Mouse (Mus musculus) hindlimb bud, embryonic 11.5 days (tissue): Measurements from ENCODE around the gene Ccdc15.

Source experiments
- DNase-seq: peaks from one replicate; pipeline ENCODE4 v3.0.0-alpha.2; 2012; ENCODE audit warnings: low read depth, low spot score; ENCODE audit errors: extremely low spot score

Ccdc15 gene

DNA sequence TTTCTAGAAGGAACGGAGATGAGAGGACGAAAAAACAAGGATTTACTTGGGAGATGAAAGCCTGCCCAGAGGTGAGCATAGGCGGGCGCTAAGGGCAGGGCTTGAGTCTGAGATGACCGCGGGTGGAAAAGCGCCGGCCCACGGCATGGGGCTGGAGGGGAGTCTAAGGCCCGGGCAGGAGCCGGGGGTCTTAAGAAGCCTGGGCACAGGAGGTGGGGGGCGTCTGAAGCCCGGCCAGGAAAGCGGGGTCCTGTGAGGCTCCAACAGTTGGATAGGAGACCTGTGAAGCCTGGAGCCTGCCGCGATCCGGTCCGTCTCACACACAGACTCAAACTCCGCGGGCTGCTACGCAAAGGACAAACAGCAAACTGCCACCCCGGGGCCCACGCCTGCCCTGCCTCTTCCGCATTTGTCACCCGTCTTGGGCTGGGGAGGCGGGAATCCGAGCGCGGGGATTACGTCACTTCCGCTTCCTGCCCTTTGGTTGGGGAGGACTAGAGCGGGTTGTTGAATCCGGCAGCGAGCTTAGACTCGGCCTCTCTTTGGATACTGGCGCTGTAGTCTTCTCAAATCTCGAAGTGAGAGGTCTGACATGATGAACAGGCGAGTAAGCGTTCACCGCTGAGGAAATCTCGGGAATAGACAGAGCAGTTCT is at the start of gene Ccdc15:
TSS of gene Ccdc15 (minus strand) at position 445 of the 655 bp plus-strand sequence.
- DNase-seq: peak; percentile 91

DNA sequence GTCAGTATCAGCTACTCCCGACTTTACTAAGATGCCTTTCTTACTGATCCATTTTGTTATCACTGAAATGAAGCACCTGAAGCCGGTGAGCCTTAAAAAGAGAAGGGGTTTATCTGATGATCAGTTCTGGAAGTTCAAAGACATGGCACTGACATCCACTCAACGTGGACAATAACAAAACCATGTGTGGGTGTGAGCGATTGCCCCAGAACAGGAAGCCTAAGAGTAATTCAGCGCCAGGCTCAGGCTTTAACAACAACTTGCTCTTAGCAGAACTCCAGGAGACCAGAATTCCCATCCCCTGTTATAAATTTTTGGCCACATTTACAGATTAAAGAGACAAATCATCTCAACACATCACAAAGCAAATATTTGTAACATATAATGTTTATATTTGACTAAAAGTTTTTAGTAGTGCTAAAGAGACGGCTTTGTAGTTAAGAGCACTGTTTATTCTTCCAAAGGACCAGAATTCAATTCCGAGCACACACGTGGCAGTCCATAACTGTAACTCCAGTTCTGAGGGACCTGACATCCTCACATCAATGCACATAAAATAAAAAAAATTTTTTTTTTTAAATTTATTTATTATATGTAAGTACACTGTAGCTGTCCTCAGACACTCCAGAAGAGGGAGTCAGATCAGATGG is 45.4 kb upstream of the Ccdc15 start:
- DNase-seq: no peak

DNA sequence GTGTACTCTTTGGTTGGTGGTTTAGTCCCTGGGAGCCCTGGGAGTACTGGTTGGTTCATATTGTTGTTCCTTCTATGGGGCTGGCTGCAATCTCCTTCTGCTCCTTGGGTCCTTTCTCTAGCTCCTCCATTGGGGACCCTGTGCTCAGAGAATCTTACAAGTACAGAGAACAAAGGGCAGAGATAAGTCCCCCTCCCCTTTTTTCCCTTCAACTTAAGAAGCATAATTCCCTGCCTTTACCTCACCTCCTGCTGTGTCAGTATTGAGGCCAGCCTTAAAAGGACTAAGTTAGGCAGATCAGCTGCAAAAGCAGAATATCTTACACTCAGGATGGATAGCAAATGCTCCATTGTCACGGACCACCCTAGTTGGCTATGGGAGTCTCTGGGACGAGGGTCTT is 43.8 kb upstream of the Ccdc15 start:
- DNase-seq: no peak

DNA sequence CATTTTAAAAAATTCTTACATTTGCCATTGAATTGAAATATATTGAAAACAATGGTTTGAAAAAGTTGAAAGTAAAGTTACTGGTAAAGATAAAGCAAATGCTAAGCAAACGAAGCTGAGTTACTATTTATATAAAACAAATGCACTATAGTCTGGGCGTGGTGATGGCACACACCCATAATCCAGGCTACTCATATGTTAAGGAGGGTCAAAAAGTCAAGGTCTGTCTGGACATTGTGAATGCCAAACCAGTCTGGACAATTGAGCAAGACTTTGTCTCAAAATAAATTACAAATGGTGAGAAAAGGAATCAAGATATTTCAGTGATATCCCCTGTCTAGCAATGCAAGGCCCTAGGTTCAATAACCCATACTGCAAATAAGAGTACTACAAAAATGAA is 42.7 kb upstream of the Ccdc15 start:
- no peak for DNase-seq

DNA sequence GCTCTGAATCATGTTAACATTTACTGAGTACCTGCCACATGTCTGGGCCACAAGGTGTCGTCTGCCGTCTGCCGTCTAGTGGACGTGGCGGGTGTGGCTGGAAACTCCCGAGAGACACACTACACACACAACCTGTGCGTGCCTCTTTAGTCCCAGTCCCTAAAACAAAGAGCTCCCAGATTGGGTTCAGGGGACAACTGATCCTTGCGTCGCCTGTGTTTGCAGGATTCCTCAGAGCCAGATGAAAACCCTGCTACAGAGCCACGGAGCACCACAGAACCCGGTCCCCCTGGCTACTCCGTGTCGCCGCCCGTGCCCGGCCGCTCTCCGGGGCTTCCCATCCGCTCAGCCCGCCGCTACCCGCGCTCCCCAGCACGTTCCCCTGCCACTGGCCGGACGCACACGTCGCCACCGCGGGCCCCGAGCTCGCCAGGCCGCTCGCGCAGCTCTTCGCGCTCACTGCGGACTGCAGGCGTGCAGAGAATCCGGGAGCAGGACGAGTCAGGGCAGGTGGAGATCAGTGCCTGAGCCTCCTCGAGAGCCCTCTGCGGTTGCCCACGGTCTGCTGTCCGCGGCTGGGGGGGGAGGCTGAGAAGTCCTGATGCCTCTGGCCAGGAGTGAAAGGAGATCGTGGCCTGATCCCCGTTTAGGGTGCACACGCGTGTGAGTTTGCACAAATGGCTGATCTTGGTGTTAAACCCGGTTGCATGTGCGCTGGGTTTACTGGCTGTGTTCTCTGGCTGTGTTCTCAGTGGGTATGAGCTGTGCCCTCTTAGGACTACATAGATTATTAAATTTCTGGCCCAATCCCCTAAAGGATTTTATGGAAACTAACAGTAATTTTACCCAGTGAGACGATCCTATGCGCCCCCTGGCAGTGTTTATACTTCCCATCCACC is 36.3 kb upstream of the Ccdc15 start:
- no peak for DNase-seq

GRCm38 (mm10) chr9:37383161-37383560 is 34.9 kb upstream of the Ccdc15 start:
- DNase-seq: no peak

GRCm38 (mm10) chr9:37375718-37376117 is 27.5 kb upstream of the Ccdc15 start:
- no peak for DNase-seq

DNA sequence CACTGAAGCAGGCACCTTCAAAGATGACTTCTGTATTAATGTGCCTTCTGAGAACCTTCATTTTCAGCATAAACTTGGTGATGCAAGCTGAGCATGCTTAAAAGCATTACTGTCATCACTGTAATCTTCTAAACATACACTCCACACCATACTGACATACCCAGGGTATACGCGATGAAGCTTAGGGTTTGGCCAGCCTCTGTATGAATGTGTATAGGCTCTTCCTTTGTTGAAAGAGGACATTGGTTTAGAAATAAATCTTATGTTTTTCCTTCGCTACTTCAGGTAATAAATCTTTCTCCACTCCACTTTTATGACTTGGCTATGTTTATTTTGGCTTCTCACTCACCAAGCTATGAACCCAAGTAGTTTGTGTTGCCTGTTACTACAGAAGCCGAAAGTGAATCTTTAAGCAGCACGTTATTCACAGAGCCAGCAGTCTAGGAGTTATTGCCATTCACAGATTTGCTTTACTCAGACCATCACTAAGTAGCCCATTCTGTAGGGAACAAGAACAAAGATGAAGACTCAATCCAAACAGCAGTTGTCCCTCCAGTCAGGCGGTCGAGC is 23.1 kb upstream of the Ccdc15 start:
- DNase-seq: no peak

DNA sequence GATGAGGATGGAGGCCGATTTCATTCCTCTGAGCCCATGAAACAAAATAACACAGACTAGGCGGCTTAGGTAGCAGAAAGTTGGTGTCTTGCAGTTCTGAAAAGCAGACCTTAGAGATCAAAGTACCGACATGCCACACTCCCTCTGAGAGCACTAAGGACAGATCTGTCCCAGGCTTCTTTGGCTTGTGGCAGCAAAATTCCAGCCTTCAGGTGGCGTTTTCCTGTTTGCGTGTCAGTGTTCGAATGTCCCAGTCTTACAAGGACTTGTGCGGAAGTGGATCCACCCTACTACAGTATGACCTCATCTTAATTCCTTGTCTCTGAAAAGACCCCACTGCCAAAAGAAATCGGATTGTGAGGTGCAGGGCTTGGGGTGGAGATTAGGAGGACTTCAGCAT is 20.6 kb upstream of the Ccdc15 start:
- DNase-seq: no peak

DNA sequence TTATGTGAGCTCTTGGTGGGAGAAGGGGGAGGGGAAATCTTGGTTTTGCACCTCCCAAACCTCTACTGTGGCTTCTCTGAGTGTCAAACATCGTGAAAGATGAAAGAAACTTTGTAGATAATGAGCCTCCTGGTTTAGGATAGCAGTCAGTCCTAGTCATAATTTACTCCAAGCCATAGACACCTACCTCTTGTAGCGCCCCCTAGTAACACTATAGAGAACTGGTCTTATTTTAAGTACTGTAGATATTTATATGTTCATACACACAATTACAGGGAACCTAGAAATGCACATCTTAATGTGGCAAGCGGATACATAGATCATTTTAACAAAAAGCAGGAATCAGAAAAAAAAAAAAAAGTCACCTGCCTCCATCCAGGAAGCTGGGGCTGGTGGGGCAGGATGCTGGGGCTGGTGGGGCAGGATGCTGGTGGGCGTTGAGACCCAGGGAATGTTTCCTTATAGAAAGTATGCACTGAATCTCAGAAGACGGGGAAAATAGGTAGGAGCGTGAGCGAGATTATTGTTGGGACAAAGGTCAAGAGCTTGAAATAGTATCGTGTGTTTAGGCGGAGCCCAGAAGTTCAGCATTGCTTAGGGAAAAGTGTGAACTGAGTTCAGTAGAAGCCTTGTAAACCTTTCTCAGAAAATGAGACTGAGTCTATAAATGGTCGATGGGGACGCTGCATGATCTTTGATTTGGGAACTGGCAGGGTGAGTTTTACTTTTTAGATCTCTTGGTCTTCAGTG is 20.0 kb upstream of the Ccdc15 start:
- DNase-seq: no peak

DNA sequence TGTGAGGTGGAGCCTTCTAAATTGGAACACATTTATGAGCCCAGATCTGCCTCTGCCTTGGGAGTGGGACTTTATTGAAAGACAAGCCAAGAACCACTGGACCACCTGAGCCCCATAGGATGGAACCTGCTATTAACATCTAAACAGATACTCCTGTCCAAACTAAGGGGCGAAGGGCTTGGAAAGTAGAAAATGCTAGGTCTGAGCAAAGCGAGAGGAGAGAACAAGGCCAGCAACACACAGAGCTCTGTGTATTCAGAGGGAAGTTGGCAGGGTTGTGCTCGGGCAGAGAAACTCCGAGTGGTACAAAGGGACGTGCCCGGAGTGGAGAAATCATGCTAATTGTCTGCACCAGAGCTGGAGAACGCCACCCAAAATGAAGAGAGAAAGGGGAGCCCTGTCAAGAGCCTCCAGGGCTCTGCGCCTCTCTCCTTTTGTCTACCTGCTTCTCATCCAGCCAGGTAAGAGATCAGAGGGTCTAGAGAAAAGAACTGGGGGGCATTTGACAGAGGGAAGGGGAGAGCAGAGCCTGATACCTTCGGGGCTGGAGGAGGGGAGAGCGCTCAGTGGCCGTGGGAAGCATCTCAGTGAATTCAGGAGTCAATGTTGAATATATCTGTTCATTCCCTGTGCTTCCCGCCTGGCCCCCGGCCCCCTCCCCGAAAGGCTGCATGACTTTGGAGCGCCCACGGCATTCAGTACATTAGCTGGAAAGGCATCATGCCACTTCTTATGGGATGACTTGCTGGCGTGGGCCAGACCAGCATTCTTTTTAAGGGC is 19.3 kb upstream of the Ccdc15 start, which contains the start of gene Hepacam:
TSS of gene Hepacam (plus strand) at position 51 of the 780 bp plus-strand sequence.
- DNase-seq: no peak

GRCm38 (mm10) chr9:37365706-37366105 is 17.5 kb upstream of the Ccdc15 start:
- DNase-seq: no peak

GRCm38 (mm10) chr9:37364392-37364791 is 16.2 kb upstream of the Ccdc15 start:
- no peak for DNase-seq

GRCm38 (mm10) chr9:37363551-37363950 is 15.3 kb upstream of the Ccdc15 start:
- no peak for DNase-seq

DNA sequence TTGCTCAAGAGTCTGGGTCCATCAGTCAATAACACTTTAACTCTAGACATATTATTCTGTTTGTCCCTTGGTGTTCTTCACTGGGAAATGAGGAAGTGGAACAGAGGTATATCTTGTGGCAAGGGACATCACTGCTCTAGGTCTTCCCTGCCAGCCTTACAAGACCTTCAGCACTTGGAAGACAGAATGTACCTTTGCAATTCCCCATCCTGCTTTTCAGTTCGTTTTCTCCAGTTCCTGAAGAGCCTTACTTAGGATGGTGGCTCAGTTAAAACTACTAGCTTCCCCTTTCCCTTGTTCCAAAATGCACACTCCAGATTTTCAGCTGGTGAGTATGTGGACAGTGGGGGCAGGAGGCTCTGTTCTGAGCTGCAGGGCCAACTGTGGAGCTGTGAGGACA is 14.6 kb upstream of the Ccdc15 start:
- DNase-seq: no peak

GRCm38 (mm10) chr9:37362084-37362483 is 13.9 kb upstream of the Ccdc15 start:
- DNase-seq: no peak

GRCm38 (mm10) chr9:37359331-37360220 is 11.3 kb upstream of the Ccdc15 start:
- DNase-seq: peak; percentile 8

GRCm38 (mm10) chr9:37358713-37359330 is 10.6 kb upstream of the Ccdc15 start:
- DNase-seq: no peak
